Mouse (Mus musculus) ES-Bruce4 (cell line): ENCODE results near the gene Dyrk1b. TPM values are rescaled to one million over a fixed set of nuclear protein-coding genes. Genes with fewer than 3 reads are reported as not detected.
A peak's percentile ranks its signal among the peaks of the same experiment; 100 is the strongest.

Experiments used
- H3K27ac ChIP-seq: 2 replicates; pipeline ENCODE4 v1.5.1; 2012; ENCODE audit warnings: low read length, inconsistent platforms; ENCODE audit not compliant: insufficient read depth
- H3K27me3 ChIP-seq: 2 replicates; pipeline ENCODE4 v1.6.1; 2012; ENCODE audit warnings: mild to moderate bottlenecking, low read length, inconsistent platforms; ENCODE audit not compliant: control insufficient read depth, poor library complexity, insufficient read depth, severe bottlenecking
- H3K36me3 ChIP-seq: 2 replicates; pipeline ENCODE4 v1.6.1; 2012; ENCODE audit warnings: inconsistent platforms, mild to moderate bottlenecking, low read length, moderate library complexity; ENCODE audit not compliant: control insufficient read depth, poor library complexity, insufficient read depth, severe bottlenecking
- H3K4me1 ChIP-seq: one replicate; pipeline ENCODE4 v1.8.1; 2011; ENCODE audit warnings: low read length; ENCODE audit not compliant: control insufficient read depth, insufficient read depth
- H3K4me3 ChIP-seq: 2 replicates; pipeline ENCODE4 v1.5.1; 2011; ENCODE audit warnings: low read depth, mild to moderate bottlenecking, low read length
- H3K9ac ChIP-seq: 2 replicates; pipeline ENCODE4 v1.6.1; 2012; ENCODE audit warnings: low read depth, mild to moderate bottlenecking, inconsistent platforms; ENCODE audit not compliant: poor library complexity, severe bottlenecking
- H3K9me3 ChIP-seq: replicated peaks from 2 replicates; pipeline ENCODE4 v1.6.1; 2012; ENCODE audit warnings: mild to moderate bottlenecking, low read length, inconsistent platforms; ENCODE audit not compliant: control insufficient read depth, poor library complexity, insufficient read depth, severe bottlenecking
- CTCF ChIP-seq: IDR thresholded peaks from one replicate; pipeline ENCODE4 v1.8.1; 2011; ENCODE audit warnings: low read depth, low read length
- EP300 ChIP-seq: IDR thresholded peaks from 2 replicates; pipeline ENCODE4 v1.6.1; 2011; ENCODE audit warnings: low read depth, low read length; ENCODE audit not compliant: insufficient read depth
- POLR2A ChIP-seq: IDR thresholded peaks from one replicate; pipeline ENCODE4 v1.8.1; 2011; ENCODE audit warnings: low read length; ENCODE audit not compliant: insufficient read depth
- polyA plus RNA-seq: library from polyadenylated mRNA; stranded (reverse); fragments of >200 nt; gene quantifications from 2 replicates; pipeline ENCODE4 v1.2.4, GENCODE M21; 2011; ENCODE audit warnings: low read depth; ENCODE audit not compliant: missing spikeins, insufficient read depth, insufficient read length

Dyrk1b gene
- polyA plus RNA-seq, 1 experiment: 9.5 TPM

- peak within 1 kb of the TSS; percentile 94 for H3K4me3 ChIP-seq
- H3K9me3 ChIP-seq: no peaks in the 10 kb centered on the region
- H3K27ac ChIP-seq: no peak within 1 kb of the TSS
- peak within 1 kb of the TSS; percentile 93 for H3K9ac ChIP-seq
- no peaks in the 10 kb centered on the region for H3K27me3 ChIP-seq
- peaks cover 2% of the 10 kb centered on the region for H3K4me1 ChIP-seq
- no peaks in the 10 kb centered on the region for H3K36me3 ChIP-seq
- TF ChIP-seq CTCF: no peak
- TF ChIP-seq POLR2A: peak; percentile 65
These were observed 9.5 kb upstream of the Dyrk1b start, which contains the start of gene Fbl for GRCm38 (mm10) chr7:28169489-28170422. Gene Fbl, plus strand, starts transcription at chr7:28169710.

DNA sequence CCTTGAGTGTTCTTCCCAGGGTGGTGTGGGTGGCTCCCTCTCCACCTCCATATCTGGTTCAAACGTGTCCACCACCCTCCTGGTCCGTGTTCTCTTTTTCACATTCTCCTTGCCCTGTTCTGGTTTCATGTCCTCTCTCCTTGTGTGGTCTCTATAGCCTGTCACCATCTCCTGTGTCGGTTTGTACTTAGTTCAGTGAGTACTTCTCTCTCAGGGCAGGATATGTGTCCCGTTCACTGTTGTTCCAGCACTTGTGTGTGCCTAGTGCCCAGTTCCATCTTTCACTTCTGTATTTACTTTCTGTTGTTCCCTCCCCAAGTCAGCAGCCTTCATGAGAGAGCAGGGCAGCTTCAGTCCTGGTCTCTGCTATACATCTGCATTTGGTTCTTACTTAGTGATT lies 3.9 kb upstream of the Dyrk1b start:
- Histone ChIP-seq H3K27ac (no peak overlapping the region), H3K9ac (no peak overlapping the region), H3K4me1 (peaks cover 2% of the 10 kb centered on the region), H3K36me3 (peaks cover 30% of the 10 kb centered on the region), H3K4me3 (no peak overlapping the region), H3K27me3 (no peaks in the 10 kb centered on the region), H3K9me3 (no peaks in the 10 kb centered on the region)
- TF ChIP-seq POLR2A: no peak

DNA sequence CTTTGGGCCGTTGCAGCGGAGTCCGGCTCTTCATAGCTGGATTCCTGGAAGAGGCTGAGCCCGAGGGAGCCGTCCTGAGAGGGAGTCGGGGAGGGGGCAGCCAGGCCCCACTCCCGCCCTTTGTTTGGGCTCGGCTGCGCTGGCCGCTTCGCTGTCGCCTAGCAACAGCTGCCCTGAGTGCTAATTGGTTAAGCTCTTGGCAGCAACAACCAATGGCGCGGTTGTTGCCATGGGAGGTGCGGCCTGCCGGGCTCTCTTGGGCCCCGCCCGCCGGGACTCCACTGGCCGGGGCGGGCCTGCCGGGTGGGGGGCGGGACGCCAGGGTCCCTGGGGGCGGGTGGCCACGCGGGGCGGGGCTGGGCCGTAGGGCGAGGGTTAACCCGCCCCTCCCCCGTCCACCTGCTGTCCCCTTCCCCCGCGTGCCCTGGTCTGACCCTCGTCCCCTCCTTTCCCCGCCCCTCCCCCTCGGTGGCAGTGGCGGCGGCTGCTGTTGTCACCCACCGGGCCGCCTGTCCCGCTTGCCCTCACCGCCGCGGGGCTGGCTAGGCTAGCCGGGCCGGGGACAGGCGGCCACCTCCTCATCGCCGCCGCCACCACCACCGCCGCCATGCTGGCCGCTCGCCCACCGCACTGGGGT lies 590 bp downstream of the Dyrk1b start:
- peak overlapping the region; percentile 69 for H3K9ac ChIP-seq
- H3K27me3 ChIP-seq: no peaks in the 10 kb centered on the region
- H3K4me3 ChIP-seq: peak overlapping the region; percentile 81
- H3K27ac ChIP-seq: no peak overlapping the region
- peaks cover 46% of the 10 kb centered on the region for H3K36me3 ChIP-seq
- no peaks in the 10 kb centered on the region for H3K9me3 ChIP-seq
- TF ChIP-seq CTCF: no peak
- no peak for TF ChIP-seq POLR2A
- H3K4me1 ChIP-seq: no peaks in the 10 kb centered on the region

DNA sequence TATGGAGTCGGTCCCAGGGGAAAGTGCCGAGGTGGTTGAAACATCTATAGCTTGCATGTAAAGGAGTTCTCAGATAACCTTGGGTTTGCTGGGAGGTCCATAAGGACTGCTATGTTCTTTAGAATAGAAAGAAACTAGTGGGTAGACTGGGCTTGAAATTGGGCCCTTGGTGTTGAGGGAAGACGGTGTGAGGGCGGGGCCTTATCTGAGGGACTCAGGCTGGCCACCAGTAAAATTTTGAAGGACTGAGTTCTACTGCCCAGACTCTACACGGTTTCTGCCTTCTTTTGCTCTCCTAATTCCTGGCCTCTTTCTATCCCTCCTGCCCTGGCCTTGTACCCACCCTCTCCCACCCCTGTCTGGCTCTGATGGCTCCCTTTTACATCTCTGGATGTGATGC lies 1.6 kb downstream of the Dyrk1b start:
- no peak for TF ChIP-seq EP300
- no peak for TF ChIP-seq CTCF
- TF ChIP-seq POLR2A: no peak
- H3K4me1 ChIP-seq: no peaks in the 10 kb centered on the region
- no peaks in the 10 kb centered on the region for H3K27me3 ChIP-seq
- H3K9me3 ChIP-seq: no peaks in the 10 kb centered on the region
- no peak overlapping the region for H3K9ac ChIP-seq
- H3K27ac ChIP-seq: no peak overlapping the region
- H3K36me3 ChIP-seq: peaks cover 41% of the 10 kb centered on the region
- H3K4me3 ChIP-seq: no peak overlapping the region

DNA sequence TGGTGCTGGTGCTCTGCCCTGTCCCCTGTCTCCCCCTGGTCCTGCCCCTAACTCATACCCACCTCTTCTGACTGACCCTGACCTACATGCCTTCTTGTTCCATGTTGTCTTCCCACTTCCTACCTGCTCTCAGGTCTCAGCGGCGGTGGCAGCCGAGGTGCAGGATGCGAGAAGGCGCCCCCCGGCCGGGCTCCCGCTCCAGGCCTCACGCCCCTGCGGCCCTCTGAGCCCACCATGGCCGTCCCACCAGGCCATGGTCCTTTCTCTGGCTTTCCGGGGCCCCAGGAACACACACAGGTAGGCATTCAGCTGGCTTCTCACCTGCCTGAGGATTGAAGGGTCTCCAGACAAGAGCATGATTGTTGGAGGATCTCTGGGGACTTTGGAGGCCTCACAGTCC lies 2.1 kb downstream of the Dyrk1b start:
- Histone ChIP-seq H3K4me1 (no peaks in the 10 kb centered on the region), H3K9ac (no peak overlapping the region), H3K36me3 (peaks cover 36% of the 10 kb centered on the region), H3K9me3 (no peaks in the 10 kb centered on the region), H3K27me3 (no peaks in the 10 kb centered on the region), H3K4me3 (no peak overlapping the region), H3K27ac (no peak overlapping the region)
- TF ChIP-seq EP300 (no peak), POLR2A (no peak), CTCF (no peak)

GRCm38 (mm10) chr7:28182320-28182719 lies 3.1 kb downstream of the Dyrk1b start:
- Histone ChIP-seq H3K36me3 (peaks cover 26% of the 10 kb centered on the region), H3K27me3 (no peaks in the 10 kb centered on the region), H3K4me1 (no peaks in the 10 kb centered on the region), H3K9me3 (no peaks in the 10 kb centered on the region), H3K27ac (no peak overlapping the region), H3K4me3 (no peak overlapping the region), H3K9ac (no peak overlapping the region)
- TF ChIP-seq POLR2A: no peak
- no peak for TF ChIP-seq CTCF
- no peak for TF ChIP-seq EP300
